Mouse (Mus musculus) liver, embryonic 15.5 days (tissue): ENCODE measurements around the gene Trim62. TPM values are rescaled to one million over a fixed set of nuclear protein-coding genes. Genes with fewer than 3 reads are reported as not detected.
A peak's percentile ranks its signal among the peaks of the same experiment; 100 is the strongest.

ENCODE experiments used
- ATAC-seq: fragments of 200-750 bp; cut with Nextera tagmentation; 2 replicates; pipeline ENCODE4 v1.8.0; 2017; ENCODE audit warnings: moderate number of reproducible peaks, mild to moderate bottlenecking, moderate library complexity; ENCODE audit not compliant: insufficient read depth
- H3K27ac ChIP-seq: fragments of 300-500 bp; sonication (generic); replicated peaks from 2 replicates; pipeline ENCODE4 v1.5.1; 2015; ENCODE audit warnings: mild to moderate bottlenecking, inconsistent platforms
- H3K27me3 ChIP-seq: fragments of 300-500 bp; sonication (generic); 2 replicates; pipeline ENCODE4 v1.6.1; 2015; ENCODE audit warnings: mild to moderate bottlenecking, inconsistent platforms
- H3K36me3 ChIP-seq: fragments of 300-500 bp; sonication (generic); replicated peaks from 2 replicates; pipeline ENCODE4 v1.6.1; 2015; ENCODE audit warnings: moderate library complexity, mild to moderate bottlenecking, inconsistent platforms
- H3K4me1 ChIP-seq: fragments of 300-500 bp; sonication (generic); replicated peaks from 2 replicates; pipeline ENCODE4 v1.6.1; 2015; ENCODE audit warnings: inconsistent platforms
- H3K4me2 ChIP-seq: fragments of 300-500 bp; sonication (generic); 2 replicates; pipeline ENCODE4 v1.6.1; 2015; ENCODE audit warnings: moderate library complexity, mild to moderate bottlenecking, inconsistent platforms
- H3K4me3 ChIP-seq: fragments of 300-500 bp; sonication (generic); replicated peaks from 2 replicates; pipeline ENCODE4 v1.5.1; 2015; ENCODE audit warnings: mild to moderate bottlenecking, inconsistent platforms
- H3K9ac ChIP-seq: fragments of 300-500 bp; sonication (generic); 2 replicates; pipeline ENCODE4 v1.6.1; 2015; ENCODE audit warnings: moderate library complexity, mild to moderate bottlenecking, inconsistent platforms
- H3K9me3 ChIP-seq: fragments of 300-500 bp; sonication (generic); replicated peaks from 2 replicates; pipeline ENCODE4 v1.6.1; 2016; ENCODE audit warnings: inconsistent platforms
- WGBS: fragments of 180-500 bp; shearing (Covaris S2); methylation state at CpG from one replicate; pipeline ENCODE4 v1.1.7; 2015; ENCODE audit warnings: mixed read lengths; ENCODE audit not compliant: insufficient replicate concordance; 5-methylcytosine and 5-hydroxymethylcytosine counted together
- polyA plus RNA-seq: library from polyadenylated mRNA; unstranded; fragments of >200 nt; fragmentation: Nextera tagmentation; extraction: Ambion mirVana; gene quantifications from 2 replicates; pipeline ENCODE4 v1.2.1, GENCODE M21; 2015

Trim62 gene
- polyA plus RNA-seq = 0.18 and 0.20 TPM in 2 replicates

DNA sequence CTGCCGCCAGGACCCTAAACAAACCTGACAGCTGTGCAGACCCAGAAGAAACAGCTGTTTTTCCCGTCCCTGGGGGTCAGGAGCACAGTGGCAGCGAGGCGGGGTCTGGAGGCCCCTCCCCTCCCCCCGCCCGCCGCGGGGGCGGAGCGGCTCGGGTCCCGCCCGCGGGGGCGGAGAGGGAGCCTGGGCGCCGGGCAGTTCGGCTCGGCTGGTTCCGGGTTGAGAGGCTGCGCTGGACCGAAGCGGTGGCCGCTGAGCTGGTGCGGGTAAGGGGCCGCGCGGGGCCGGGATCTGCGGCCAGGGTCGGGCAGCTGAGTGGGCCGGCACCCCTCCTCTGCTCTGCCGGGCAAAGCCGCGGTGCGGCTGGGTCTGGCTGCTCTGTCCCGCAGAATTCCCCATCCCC lies at the start of gene Trim62:
Gene Trim62 (plus strand): TSS at position 202 of the 403 bp plus-strand sequence.
- peaks cover 14% of the 10 kb centered on the region for H3K4me1 ChIP-seq
- H3K4me3 ChIP-seq = peak within 1 kb of the TSS; percentile 60
- H3K36me3 ChIP-seq = no peaks in the 10 kb centered on the region
- ATAC-seq = peak; percentile 65
- no peaks in the 10 kb centered on the region for H3K9me3 ChIP-seq
- peak within 1 kb of the TSS; percentile 88 for H3K4me2 ChIP-seq
- under 1% methylated on average over 35 of the region's 37 CpGs for WGBS
- H3K27ac ChIP-seq = no peak within 1 kb of the TSS
- H3K27me3 ChIP-seq = peaks cover 84% of the 10 kb centered on the region
- peak within 1 kb of the TSS; percentile 27; the same call in 1 of the 2 replicates for H3K9ac ChIP-seq

DNA sequence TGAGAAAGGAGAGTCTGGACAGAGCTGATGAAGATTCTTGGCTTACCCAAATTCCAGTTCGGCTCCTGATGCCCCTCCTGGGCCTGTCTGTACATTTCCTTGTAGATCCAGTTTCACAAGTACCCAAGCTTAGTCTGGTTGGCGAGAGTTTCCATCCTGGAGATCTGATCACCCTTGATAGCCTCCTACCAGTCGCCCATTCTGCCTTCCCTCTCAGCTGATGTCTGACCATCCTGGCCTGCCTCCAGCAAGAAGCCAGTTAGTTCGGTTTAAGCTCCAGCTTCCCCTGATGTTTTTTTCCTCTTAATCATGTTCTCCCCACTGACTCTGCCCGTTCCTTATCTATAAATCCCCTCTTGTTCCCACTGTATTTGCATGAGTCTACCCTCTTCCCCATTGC lies 45.2 kb upstream of the Trim62 start:
- 19% methylated on average over 5 of the region's 5 CpGs for WGBS
- Histone ChIP-seq H3K9ac (no peak overlapping the region), H3K4me1 (0 out of 2 replicates have a peak, but pooled peaks cover 8% of the 10 kb centered on the region), H3K27ac (no peak overlapping the region), H3K4me2 (no peak overlapping the region), H3K27me3 (peaks cover 40% of the 10 kb centered on the region), H3K9me3 (no peaks in the 10 kb centered on the region), H3K36me3 (no peaks in the 10 kb centered on the region), H3K4me3 (no peak overlapping the region)
- no peak for ATAC-seq

DNA sequence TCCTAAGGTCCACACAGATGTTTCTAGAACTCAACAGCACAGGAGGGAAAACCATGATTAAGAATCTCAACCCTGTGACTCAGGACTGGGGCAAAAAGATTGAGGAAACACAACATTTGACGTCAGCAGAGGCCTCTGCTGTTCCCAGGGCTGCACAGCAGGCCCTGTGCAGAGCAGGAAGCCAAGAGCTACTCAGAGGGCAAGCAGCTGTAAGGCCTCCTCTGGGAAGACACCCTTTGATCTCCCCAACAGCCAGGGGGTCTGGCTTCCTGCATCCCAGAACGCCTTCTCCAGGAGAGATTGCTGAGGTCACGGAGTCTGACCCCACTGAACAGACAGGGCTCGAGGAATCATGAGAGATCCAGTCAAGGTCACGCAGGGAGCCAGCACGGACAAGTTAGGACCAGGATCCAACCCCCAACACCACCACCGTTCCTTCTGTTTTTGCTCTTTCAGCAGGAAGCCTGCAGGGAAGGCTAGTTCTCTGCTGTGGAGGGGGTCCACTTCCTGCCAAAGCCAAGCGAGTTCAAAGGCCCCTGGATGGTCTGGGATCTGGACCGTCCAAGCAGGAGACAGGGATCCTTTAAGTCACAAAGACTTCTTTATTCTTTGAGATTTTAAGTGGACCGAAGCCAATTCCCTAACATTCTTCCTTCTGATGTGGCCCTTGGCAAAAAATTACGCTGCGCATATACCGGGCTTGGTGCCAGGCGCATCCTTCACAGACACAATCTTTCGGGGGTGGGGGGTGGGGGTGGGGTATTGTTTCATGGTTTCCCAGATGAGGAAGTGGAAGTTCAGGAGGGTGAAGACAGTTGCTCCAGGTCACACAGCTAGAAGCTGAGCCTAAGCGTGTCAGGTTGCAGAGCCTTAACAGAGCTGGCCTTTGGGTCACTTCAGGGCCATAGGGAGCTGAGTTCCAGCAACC lies 43.3 kb upstream of the Trim62 start:
- Histone ChIP-seq H3K27ac (peak overlapping the region; percentile 53), H3K27me3 (peaks cover 32% of the 10 kb centered on the region), H3K4me2 (no peak overlapping the region), H3K9ac (no peak overlapping the region), H3K36me3 (no peaks in the 10 kb centered on the region), H3K9me3 (no peaks in the 10 kb centered on the region), H3K4me1 (peaks cover 18% of the 10 kb centered on the region), H3K4me3 (no peak overlapping the region)
- WGBS = 45% methylated on average over 16 of the region's 16 CpGs
- peak; percentile 64 for ATAC-seq

- 57% methylated on average over 8 of the region's 8 CpGs for WGBS
- peaks cover 18% of the 10 kb centered on the region for H3K4me1 ChIP-seq
- no peak overlapping the region for H3K27ac ChIP-seq
- H3K9me3 ChIP-seq = no peaks in the 10 kb centered on the region
- H3K4me2 ChIP-seq = no peak overlapping the region
- no peak overlapping the region for H3K9ac ChIP-seq
- H3K36me3 ChIP-seq = no peaks in the 10 kb centered on the region
- H3K4me3 ChIP-seq = no peak overlapping the region
- H3K27me3 ChIP-seq = peaks cover 33% of the 10 kb centered on the region
- no peak for ATAC-seq
Measured at GRCm38 (mm10) chr4:128841259-128841658, 42.1 kb upstream of the Trim62 start.

DNA sequence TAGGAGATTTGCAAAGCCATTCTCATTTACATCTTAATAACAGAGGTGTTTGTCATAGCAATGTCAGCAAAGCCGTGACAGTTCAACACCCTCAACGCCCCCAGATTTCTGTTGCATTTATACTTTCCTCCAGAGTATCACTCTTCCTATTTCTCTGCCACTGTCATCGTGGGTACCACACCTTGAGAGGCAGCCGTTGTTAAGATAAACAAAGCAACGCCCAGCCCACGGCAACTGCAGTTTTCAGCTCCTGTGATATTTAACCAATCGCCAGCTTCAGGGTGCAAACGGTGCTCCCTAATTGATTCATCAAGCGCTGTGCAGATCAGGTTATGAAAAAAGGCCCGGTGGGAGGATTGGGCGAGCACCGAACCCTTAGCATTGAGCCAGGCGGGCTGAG lies 38.8 kb upstream of the Trim62 start:
- no peaks in the 10 kb centered on the region for H3K9me3 ChIP-seq
- no peaks in the 10 kb centered on the region for H3K36me3 ChIP-seq
- no peak overlapping the region for H3K4me3 ChIP-seq
- ATAC-seq = no peak
- no peak overlapping the region for H3K9ac ChIP-seq
- 28% methylated on average over 13 of the region's 13 CpGs for WGBS
- H3K4me1 ChIP-seq = peaks cover 17% of the 10 kb centered on the region
- H3K27me3 ChIP-seq = peaks cover 24% of the 10 kb centered on the region
- H3K4me2 ChIP-seq = no peak overlapping the region
- H3K27ac ChIP-seq = no peak overlapping the region

DNA sequence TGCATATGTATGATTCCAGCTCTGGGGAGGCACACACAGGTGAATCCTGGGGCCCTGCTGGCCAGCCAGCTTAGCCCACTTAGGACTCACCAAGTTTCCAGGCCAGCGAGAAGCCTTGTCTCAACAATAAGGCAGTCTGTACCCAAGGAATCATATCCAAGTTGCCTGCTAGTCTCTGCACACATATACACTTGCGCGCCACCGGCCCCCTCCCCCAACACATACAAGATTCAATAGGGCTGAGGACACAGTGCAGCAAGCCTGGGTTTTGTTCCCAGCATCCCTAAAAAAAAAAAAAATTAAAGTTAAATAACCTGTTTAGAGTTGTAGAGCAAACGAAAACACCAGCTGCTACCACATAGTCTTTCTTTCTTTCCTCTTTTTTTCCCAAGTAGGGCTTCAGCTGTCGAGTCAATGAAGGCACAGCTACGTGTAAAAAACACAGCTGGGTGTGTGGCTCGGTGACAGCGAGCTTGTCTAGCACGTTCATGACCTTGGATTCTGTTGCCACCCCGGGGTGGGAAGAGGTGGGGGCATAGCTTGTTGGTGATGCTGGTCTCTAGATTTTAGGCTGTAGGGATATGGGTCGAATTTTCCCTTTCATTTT lies 37.9 kb upstream of the Trim62 start:
- peaks cover 17% of the 10 kb centered on the region for H3K4me1 ChIP-seq
- no peaks in the 10 kb centered on the region for H3K36me3 ChIP-seq
- H3K4me3 ChIP-seq = no peak overlapping the region
- peaks cover 19% of the 10 kb centered on the region for H3K27me3 ChIP-seq
- no peak overlapping the region for H3K9ac ChIP-seq
- H3K9me3 ChIP-seq = no peaks in the 10 kb centered on the region
- no peak overlapping the region for H3K4me2 ChIP-seq
- ATAC-seq = no peak
- WGBS = 60% methylated on average over 12 of the region's 12 CpGs
- H3K27ac ChIP-seq = no peak overlapping the region

DNA sequence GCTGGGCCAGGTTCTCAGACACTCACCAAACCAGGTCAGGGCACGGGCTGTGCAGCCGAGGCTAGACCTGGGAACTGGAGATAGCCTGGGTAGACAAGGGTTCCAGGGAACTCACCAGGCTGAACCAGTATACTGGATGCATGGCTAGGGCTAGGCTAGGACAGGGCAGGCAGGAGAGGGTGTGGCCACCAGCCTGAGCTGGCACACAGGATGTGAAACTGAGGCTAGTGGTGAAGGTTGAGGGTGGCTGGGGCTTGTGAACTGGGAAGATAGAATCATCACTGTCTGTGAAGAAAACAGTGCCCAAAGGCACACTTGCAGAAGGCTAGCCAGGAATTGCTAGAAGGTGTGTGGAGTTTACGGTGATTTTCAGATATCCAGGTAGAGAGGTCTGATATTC lies 34.4 kb upstream of the Trim62 start:
- Histone ChIP-seq H3K4me3 (no peak overlapping the region), H3K36me3 (no peaks in the 10 kb centered on the region), H3K9me3 (no peaks in the 10 kb centered on the region), H3K9ac (no peak overlapping the region), H3K27ac (no peak overlapping the region), H3K27me3 (peaks cover 15% of the 10 kb centered on the region), H3K4me2 (no peak overlapping the region), H3K4me1 (peaks cover 25% of the 10 kb centered on the region)
- 72% methylated on average over 3 of the region's 3 CpGs for WGBS
- ATAC-seq = no peak

- Histone ChIP-seq H3K27me3 (peaks cover 15% of the 10 kb centered on the region), H3K4me1 (peaks cover 22% of the 10 kb centered on the region), H3K36me3 (no peaks in the 10 kb centered on the region), H3K27ac (no peak overlapping the region), H3K4me3 (no peak overlapping the region), H3K4me2 (no peak overlapping the region), H3K9ac (no peak overlapping the region), H3K9me3 (no peaks in the 10 kb centered on the region)
- no peak for ATAC-seq
- 65% methylated on average over 7 of the region's 7 CpGs for WGBS
Measured at GRCm38 (mm10) chr4:128849686-128850085, 33.7 kb upstream of the Trim62 start.

DNA sequence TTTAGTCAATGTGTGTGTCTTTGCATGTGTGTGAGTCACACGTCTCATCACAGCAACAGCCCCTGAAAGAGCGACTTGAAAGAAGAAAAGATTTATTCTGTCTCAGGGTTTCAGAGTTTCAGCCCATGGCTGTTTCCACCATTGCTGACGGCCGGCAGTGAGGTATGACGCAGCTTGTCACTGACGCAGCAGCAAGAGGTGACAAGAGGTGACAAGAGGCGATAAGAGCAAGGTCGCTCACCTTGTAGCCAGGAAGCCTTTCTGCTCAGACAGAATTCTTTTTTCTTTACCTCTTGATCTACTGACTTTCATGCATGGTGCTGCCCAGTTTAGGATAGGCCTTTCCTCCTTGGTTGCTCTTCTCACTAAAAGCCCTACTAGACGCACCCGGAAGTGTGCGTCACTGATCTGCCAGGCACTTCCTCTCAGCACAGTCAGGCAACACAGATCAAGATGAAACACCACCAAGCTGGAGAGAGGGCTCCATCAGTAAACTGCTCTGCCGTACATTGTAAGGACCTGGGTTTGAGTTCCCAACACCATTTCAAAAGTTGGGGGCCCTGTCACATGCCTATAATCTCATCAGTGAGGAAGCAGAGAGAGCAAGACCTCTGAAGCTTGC lies 31.0 kb upstream of the Trim62 start:
- no peak overlapping the region for H3K9ac ChIP-seq
- H3K36me3 ChIP-seq = no peaks in the 10 kb centered on the region
- H3K4me3 ChIP-seq = no peak overlapping the region
- WGBS = 62% methylated on average over 12 of the region's 12 CpGs
- H3K4me2 ChIP-seq = no peak overlapping the region
- H3K27ac ChIP-seq = no peak overlapping the region
- no peak for ATAC-seq
- H3K9me3 ChIP-seq = no peaks in the 10 kb centered on the region
- peaks cover 47% of the 10 kb centered on the region for H3K4me1 ChIP-seq
- no peaks in the 10 kb centered on the region for H3K27me3 ChIP-seq

DNA sequence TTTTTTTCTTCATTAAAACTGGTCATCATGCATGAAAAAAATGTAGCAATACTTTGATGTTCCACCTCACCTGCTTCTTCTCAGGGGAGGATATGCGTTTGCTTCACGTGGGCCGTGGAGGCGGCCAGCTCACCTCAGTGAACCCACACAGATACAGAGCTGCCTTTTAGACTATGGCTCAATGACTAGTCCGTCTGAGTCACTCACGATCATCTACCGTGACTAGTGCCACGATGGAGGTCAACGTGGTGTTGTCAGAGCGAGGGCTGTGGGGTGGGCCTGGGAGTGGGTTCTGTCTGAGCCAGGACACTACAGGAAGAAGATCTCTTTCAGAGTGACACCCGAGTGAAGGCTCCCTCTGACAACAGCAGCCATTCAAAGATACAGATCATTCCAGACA lies 30.3 kb upstream of the Trim62 start:
- ATAC-seq = no peak
- Histone ChIP-seq H3K4me2 (no peak overlapping the region), H3K9ac (no peak overlapping the region), H3K27ac (no peak overlapping the region), H3K36me3 (no peaks in the 10 kb centered on the region), H3K27me3 (no peaks in the 10 kb centered on the region), H3K4me1 (peaks cover 53% of the 10 kb centered on the region), H3K4me3 (no peak overlapping the region), H3K9me3 (no peaks in the 10 kb centered on the region)
- 80% methylated on average over 11 of the region's 11 CpGs for WGBS

DNA sequence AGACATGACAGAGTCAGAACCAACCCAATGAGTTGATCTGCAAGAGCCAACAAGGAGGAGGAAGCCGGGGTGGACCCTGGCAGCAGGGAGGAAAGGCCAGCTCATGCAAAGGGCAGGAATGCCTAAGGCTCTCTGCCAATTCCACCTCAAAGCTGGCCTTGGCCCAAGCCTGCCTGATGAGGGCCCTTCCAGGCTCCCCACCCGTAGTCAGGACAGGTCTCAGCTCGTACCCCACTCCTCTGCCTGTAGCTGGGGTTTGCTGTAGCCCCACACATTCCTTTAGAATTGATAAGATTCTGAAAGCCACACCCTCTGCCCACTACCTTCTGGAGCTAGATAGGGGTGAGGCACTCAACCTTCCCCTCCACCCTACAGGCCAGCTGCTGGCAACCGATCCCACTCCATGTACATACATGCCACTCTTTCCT lies 27.8 kb upstream of the Trim62 start:
- H3K36me3 ChIP-seq = no peaks in the 10 kb centered on the region
- H3K27ac ChIP-seq = peak overlapping the region; percentile 90
- H3K9ac ChIP-seq = peak overlapping the region; percentile 35; the same call in 1 of the 2 replicates
- H3K27me3 ChIP-seq = no peaks in the 10 kb centered on the region
- no peak overlapping the region for H3K4me3 ChIP-seq
- peak; percentile 91 for ATAC-seq
- H3K4me2 ChIP-seq = peak overlapping the region; percentile 62
- H3K4me1 ChIP-seq = peaks cover 49% of the 10 kb centered on the region
- WGBS = 16% methylated on average over 4 of the region's 4 CpGs
- H3K9me3 ChIP-seq = no peaks in the 10 kb centered on the region
